Mouse (Mus musculus) kidney, adult 9 months (tissue): Measurements from ENCODE around the gene Agt.

Experiments used
- DNase-seq: peaks from one replicate; pipeline ENCODE4 v3.0.0; 2022

The Agt gene

GRCm38 (mm10) chr8:124551011-124551661 lies 18.4 kb downstream of the Agt start:
- no peak for DNase-seq

GRCm38 (mm10) chr8:124548187-124548586 lies 21.3 kb downstream of the Agt start:
- DNase-seq: no peak

GRCm38 (mm10) chr8:124547269-124547668 lies 22.2 kb downstream of the Agt start:
- no peak for DNase-seq

GRCm38 (mm10) chr8:124546815-124547214 lies 22.7 kb downstream of the Agt start:
- no peak for DNase-seq

GRCm38 (mm10) chr8:124546371-124546770 lies 23.1 kb downstream of the Agt start:
- no peak for DNase-seq

- DNase-seq: no peak
These were observed 26.2 kb downstream of the Agt start for GRCm38 (mm10) chr8:124543272-124543671.

- no peak for DNase-seq
These were observed 27.5 kb downstream of the Agt start for GRCm38 (mm10) chr8:124542001-124542400.

- DNase-seq: no peak
These were observed 28.6 kb downstream of the Agt start for GRCm38 (mm10) chr8:124540906-124541305.

- no peak for DNase-seq
These were observed 34.1 kb downstream of the Agt start for GRCm38 (mm10) chr8:124535451-124535850.

GRCm38 (mm10) chr8:124532626-124533025 lies 36.9 kb downstream of the Agt start:
- DNase-seq: no peak

- no peak for DNase-seq
These were observed 38.5 kb downstream of the Agt start for GRCm38 (mm10) chr8:124530996-124531395.

GRCm38 (mm10) chr8:124530556-124530955 lies 39.0 kb downstream of the Agt start:
- DNase-seq: no peak

GRCm38 (mm10) chr8:124530076-124530475 lies 39.4 kb downstream of the Agt start:
- DNase-seq: peak; percentile 34

GRCm38 (mm10) chr8:124526261-124526660 lies 43.2 kb downstream of the Agt start:
- no peak for DNase-seq

- DNase-seq: peak; percentile 67
These were observed 47.6 kb downstream of the Agt start for GRCm38 (mm10) chr8:124521946-124522345.

- DNase-seq: peak; percentile 90
These were observed 49.0 kb downstream of the Agt start, which contains the start of gene Cog2 for GRCm38 (mm10) chr8:124520249-124521080. Gene Cog2 (plus strand): TSS chr8:124520767.

GRCm38 (mm10) chr8:124517142-124517541 lies 52.4 kb downstream of the Agt start:
- DNase-seq: no peak

GRCm38 (mm10) chr8:124516525-124516924 lies 53.0 kb downstream of the Agt start:
- no peak for DNase-seq

GRCm38 (mm10) chr8:124516039-124516438 lies 53.5 kb downstream of the Agt start:
- DNase-seq: no peak

GRCm38 (mm10) chr8:124509156-124509555 lies 60.4 kb downstream of the Agt start:
- DNase-seq: no peak

- DNase-seq: no peak
These were observed 61.2 kb downstream of the Agt start for GRCm38 (mm10) chr8:124508321-124508695.

GRCm38 (mm10) chr8:124507572-124508320 lies 61.8 kb downstream of the Agt start:
- DNase-seq: no peak
